Mouse (Mus musculus) embryonic facial prominence, embryonic 13.5 days (tissue): ENCODE measurements around the gene Rasgrp1. TPM values are rescaled to one million over a fixed set of nuclear protein-coding genes. Genes with fewer than 3 reads are reported as not detected.

ENCODE experiments used
- ATAC-seq: fragments of 200-750 bp; cut with Nextera tagmentation; 2 replicates; pipeline ENCODE4 v1.8.0; 2017; ENCODE audit warnings: low read depth; ENCODE audit not compliant: insufficient number of reproducible peaks, insufficient read depth, low FRiP score, low TSS enrichment
- H3K27ac ChIP-seq: fragments of 300-500 bp; sonication (generic); 2 replicates; pipeline ENCODE4 v1.5.1; 2015; ENCODE audit warnings: moderate library complexity, mild to moderate bottlenecking, inconsistent platforms
- H3K27me3 ChIP-seq: fragments of 300-500 bp; sonication (generic); 2 replicates; pipeline ENCODE4 v1.6.1; 2015; ENCODE audit warnings: mild to moderate bottlenecking, inconsistent platforms
- H3K36me3 ChIP-seq: fragments of 300-500 bp; sonication (generic); 2 replicates; pipeline ENCODE4 v1.6.1; 2015; ENCODE audit warnings: mild to moderate bottlenecking, inconsistent platforms
- H3K4me1 ChIP-seq: fragments of 300-500 bp; sonication (generic); 2 replicates; pipeline ENCODE4 v1.6.1; 2015; ENCODE audit warnings: inconsistent platforms
- H3K4me2 ChIP-seq: fragments of 300-500 bp; sonication (generic); 2 replicates; pipeline ENCODE4 v1.6.1; 2015; ENCODE audit warnings: moderate library complexity, mild to moderate bottlenecking, inconsistent platforms
- H3K4me3 ChIP-seq: fragments of 300-500 bp; sonication (generic); 2 replicates; pipeline ENCODE4 v1.5.1; 2015; ENCODE audit warnings: mild to moderate bottlenecking, inconsistent platforms
- H3K9ac ChIP-seq: fragments of 300-500 bp; sonication (generic); 2 replicates; pipeline ENCODE4 v1.6.1; 2015; ENCODE audit warnings: mild to moderate bottlenecking, inconsistent platforms
- H3K9me3 ChIP-seq: fragments of 300-500 bp; sonication (generic); 2 replicates; pipeline ENCODE4 v1.6.1; 2016; ENCODE audit warnings: inconsistent platforms
- WGBS: fragments of 180-500 bp; shearing (Covaris S2); methylation state at CpG from one replicate; pipeline ENCODE4 v1.1.7; 2015; ENCODE audit warnings: mixed read lengths; 5-methylcytosine and 5-hydroxymethylcytosine counted together
- polyA plus RNA-seq: library from polyadenylated mRNA; unstranded; fragments of >200 nt; fragmentation: Nextera tagmentation; extraction: Ambion mirVana; gene quantifications from 2 replicates; pipeline ENCODE4 v1.2.1, GENCODE M21; 2015

Rasgrp1 gene
- polyA plus RNA-seq, 1 experiment from 2014 or later, result 1.1 TPM

DNA sequence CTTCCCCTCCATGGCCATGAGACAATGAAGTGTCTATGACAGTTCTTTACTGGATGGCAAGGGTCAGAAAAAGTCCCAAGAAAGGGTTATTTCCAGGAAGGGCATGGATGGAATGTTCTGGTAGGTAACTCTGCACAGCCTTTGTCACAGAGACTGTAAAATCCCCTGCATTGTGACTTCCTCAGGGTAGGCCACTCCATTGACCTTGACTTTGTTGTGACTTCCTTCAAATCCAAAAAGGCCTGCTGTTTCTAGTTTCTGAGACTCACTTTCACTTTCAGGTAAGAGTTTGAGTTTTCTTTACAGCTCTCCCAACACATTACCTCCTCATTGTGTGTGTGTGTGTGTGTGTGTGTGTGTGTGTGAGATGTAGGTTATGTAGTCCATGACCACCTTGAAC is 15.1 kb upstream of the Rasgrp1 start:
- Histone ChIP-seq H3K4me3 (no peak overlapping the region), H3K27ac (no peak overlapping the region), H3K9me3 (no peaks in the 10 kb centered on the region), H3K27me3 (no peaks in the 10 kb centered on the region), H3K9ac (no peak overlapping the region), H3K4me1 (no peaks in the 10 kb centered on the region), H3K36me3 (no peaks in the 10 kb centered on the region), H3K4me2 (no peak overlapping the region)
- ATAC-seq, result no peak

DNA sequence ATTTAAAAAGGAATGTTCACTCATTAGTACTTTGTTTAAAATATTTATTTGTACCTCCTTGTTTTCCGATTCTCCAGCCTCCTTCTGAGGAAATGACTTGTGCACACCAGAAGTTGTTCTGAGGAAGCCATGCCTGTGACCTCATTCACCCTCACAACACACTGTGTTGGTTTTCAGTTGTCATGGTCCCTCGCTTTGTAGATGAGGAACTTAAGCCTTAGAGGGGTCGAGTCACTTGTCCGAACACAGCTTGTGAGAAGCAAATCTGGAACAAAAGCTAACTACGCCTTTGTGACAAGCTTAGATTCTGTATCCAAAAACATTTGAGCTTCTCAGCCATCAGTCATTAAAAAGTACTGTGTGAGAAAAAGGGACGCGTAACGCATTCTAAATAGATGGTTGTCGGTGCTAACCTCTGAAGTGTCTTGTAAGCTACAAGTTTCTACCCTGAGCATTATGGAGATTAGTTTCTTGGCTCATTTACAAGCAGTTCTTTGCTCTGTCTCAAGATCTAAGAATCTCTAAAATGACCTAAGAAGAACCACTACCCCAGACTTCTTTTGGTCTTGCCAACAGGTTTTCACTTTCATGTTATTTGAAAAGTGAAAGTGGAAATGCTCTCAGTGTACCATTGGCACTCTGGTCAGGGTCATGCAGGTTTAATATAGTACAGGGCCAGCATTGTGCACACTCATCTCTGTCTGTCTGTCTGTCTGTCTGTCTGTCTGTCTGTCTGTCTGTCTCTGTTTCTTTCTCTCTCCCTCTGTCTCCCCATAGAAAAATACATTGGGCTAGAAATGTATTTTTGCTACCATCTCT is 9.7 kb upstream of the Rasgrp1 start:
- Histone ChIP-seq H3K4me1 (no peaks in the 10 kb centered on the region), H3K9me3 (no peaks in the 10 kb centered on the region), H3K4me3 (no peak overlapping the region), H3K36me3 (no peaks in the 10 kb centered on the region), H3K27me3 (no peaks in the 10 kb centered on the region), H3K9ac (no peak overlapping the region), H3K4me2 (no peak overlapping the region), H3K27ac (no peak overlapping the region)
- 78% methylated on average over 9 of the region's 9 CpGs for whole genome bisulfite sequencing
- no peak for ATAC-seq

DNA sequence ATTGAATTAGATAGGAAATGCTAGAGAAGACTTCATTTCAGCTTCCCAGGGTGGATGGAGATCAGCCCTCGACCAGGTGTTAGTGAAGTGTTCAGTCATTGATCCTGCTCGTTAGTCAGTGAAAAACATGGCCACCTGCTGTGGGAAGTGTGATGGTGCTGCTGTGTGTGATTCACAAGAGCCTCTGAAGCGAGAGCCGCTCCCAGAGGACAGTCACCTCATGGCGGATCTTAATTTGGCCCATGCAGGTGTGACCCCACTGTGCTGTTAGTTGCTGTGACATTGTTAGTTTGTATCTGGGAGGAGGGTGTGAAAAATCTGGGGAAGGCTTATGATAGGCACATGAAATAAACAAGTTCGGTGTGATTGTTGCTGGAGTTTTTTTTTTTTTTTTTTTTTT is 7.3 kb upstream of the Rasgrp1 start:
- H3K36me3 ChIP-seq, result no peaks in the 10 kb centered on the region
- H3K4me3 ChIP-seq, result no peak overlapping the region
- no peak overlapping the region for H3K4me2 ChIP-seq
- H3K9ac ChIP-seq, result no peak overlapping the region
- H3K9me3 ChIP-seq, result no peaks in the 10 kb centered on the region
- no peaks in the 10 kb centered on the region for H3K4me1 ChIP-seq
- 64% methylated on average over 6 of the region's 6 CpGs for WGBS
- no peak for ATAC-seq
- H3K27me3 ChIP-seq, result no peaks in the 10 kb centered on the region
- no peak overlapping the region for H3K27ac ChIP-seq

DNA sequence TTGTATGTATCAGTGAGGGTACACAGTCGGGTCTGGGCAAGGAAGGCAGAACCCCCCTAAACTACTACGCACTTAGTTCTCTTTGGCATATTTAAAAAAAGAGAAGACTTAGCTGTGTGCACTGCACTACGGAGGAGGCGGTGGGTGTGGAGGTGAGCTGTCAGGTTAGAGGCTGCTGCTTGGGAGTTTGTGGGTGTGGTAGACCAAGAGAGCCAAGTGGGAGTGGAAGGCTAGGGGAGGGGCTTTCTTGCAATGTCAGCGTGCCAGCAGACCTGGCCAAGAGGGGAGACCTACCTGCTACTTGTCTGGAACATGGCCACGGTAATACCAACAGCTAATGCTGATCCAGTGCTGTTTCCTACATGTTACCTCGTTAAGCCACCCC is 431 bp upstream of the Rasgrp1 start:
- 0 out of 2 replicates have a peak, but pooled peaks have one; percentile 27 for ATAC-seq
- WGBS, result 35% methylated on average over 7 of the region's 7 CpGs
- peaks cover 17% of the 10 kb centered on the region for H3K4me1 ChIP-seq
- H3K27ac ChIP-seq, result no peak overlapping the region
- no peaks in the 10 kb centered on the region for H3K9me3 ChIP-seq
- H3K9ac ChIP-seq, result peak overlapping the region; percentile 71; the same call in 1 of the 2 replicates
- no peaks in the 10 kb centered on the region for H3K36me3 ChIP-seq
- peaks cover 47% of the 10 kb centered on the region for H3K27me3 ChIP-seq
- peak overlapping the region; percentile 60 for H3K4me3 ChIP-seq
- H3K4me2 ChIP-seq, result peak overlapping the region; percentile 97

DNA sequence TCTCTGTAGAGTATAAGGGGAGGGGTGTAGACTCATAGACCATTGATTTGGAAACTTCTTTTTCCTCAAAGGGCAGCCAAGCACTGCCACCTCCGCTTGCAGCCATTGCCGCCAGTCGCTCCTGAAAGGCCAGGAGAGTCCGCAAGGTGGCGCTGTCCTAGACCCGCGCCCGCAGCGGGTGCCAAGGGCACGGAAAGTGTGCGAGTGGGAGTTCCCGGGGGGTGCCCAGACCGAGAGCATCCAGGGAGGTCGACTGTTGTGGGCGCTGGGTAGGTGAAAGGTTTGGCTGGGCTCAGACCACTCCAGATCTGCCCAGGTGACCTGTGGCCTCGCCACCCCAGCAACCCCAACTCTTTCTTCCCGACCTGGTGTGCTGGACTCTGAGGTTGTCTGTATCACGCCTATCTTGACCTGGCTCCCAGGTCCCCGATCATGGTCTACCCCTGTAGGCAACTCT is 683 bp downstream of the Rasgrp1 start:
- H3K4me1 ChIP-seq, result peaks cover 17% of the 10 kb centered on the region
- H3K9ac ChIP-seq, result peak overlapping the region; percentile 71
- under 1% methylated on average over 19 of the region's 19 CpGs for WGBS
- peaks cover 47% of the 10 kb centered on the region for H3K27me3 ChIP-seq
- ATAC-seq, result peak; percentile 60; the same call in 1 of the 2 replicates
- H3K9me3 ChIP-seq, result no peaks in the 10 kb centered on the region
- peak overlapping the region; percentile 60 for H3K4me3 ChIP-seq
- H3K27ac ChIP-seq, result no peak overlapping the region
- no peaks in the 10 kb centered on the region for H3K36me3 ChIP-seq
- H3K4me2 ChIP-seq, result peak overlapping the region; percentile 97

DNA sequence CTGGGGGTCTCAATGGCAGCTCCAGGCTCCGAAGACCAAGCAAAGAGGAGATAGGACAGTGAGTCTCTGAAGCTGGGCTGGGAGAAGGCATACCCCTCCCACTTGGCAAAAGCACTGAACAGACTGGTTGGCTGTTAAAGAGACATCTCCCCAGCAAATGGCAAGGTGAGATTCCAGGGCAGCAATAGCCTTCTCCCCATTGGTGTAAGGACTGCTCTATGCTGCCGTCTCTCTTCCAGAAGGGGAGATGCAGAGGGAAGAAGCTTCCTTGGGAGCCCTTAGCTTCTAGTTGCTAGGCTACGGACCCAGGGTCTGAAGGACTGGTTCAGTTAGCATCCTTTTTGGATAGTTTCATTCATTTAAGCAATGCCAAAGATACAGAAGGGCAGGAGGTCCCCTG is 4.3 kb downstream of the Rasgrp1 start:
- Histone ChIP-seq H3K36me3 (no peaks in the 10 kb centered on the region), H3K9me3 (no peaks in the 10 kb centered on the region), H3K27me3 (peaks cover 33% of the 10 kb centered on the region), H3K4me1 (peaks cover 17% of the 10 kb centered on the region), H3K9ac (no peak overlapping the region), H3K27ac (no peak overlapping the region), H3K4me2 (no peak overlapping the region), H3K4me3 (no peak overlapping the region)
- WGBS, result 66% methylated on average over 3 of the region's 3 CpGs
- no peak for ATAC-seq

DNA sequence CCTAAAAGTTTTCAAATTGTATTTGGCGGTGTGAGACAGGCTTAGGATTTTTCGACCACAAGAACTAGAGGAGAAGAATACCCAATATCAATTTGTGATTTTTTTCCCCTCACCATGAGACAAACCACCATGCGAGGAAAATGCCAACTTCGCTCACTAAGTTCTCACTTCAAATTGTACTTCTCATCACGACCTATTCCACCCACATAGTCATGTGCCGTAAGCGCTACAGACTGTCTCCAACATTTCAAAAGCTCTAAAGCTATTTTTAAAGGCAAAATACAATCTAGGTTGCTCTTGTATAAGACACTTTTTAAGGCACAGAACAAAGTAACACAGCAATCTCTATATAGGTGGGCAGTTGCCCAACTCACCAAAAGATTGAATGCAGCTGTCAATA is 4.9 kb downstream of the Rasgrp1 start:
- no peak for ATAC-seq
- 94% methylated on average over 7 of the region's 7 CpGs for WGBS
- H3K9ac ChIP-seq, result no peak overlapping the region
- H3K4me3 ChIP-seq, result no peak overlapping the region
- peaks cover 14% of the 10 kb centered on the region for H3K4me1 ChIP-seq
- no peaks in the 10 kb centered on the region for H3K9me3 ChIP-seq
- peaks cover 27% of the 10 kb centered on the region for H3K27me3 ChIP-seq
- no peak overlapping the region for H3K4me2 ChIP-seq
- no peaks in the 10 kb centered on the region for H3K36me3 ChIP-seq
- no peak overlapping the region for H3K27ac ChIP-seq

DNA sequence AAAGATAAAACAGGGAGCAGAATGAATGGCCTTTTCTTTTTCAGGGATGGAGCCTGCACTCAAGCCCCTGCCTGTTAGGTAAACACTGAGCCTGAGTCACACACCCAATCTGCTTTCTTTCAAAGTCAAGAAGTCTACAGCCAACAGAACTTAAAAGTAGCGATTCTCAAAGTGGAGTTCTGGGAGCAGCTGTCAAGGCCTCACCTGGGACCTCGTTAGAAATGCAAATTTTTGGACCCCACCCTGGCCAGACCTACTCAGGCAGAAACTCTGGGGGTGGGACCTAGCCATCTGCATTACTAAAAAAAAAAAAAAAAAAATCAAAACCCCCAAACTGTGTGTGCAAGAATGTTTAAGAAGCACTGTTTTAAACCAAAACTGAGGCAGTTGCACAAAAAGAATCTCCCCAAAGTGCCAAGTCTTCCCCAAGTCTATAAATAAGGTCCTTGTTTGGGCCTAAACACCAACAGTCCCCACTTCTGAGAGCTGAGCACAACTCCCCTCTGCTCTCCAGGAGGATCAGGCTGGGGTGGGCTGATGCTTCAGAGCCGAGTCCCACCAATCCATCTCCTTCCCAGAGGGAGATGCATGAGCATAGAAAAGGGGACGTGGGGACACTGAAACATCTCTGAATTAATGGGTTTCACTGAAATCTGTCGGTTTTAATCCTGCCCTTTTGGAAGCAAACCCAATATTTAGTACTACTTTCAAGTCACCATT is 5.7 kb downstream of the Rasgrp1 start:
- Histone ChIP-seq H3K4me2 (no peak overlapping the region), H3K4me1 (peaks cover 6% of the 10 kb centered on the region), H3K27me3 (peaks cover 19% of the 10 kb centered on the region), H3K9ac (no peak overlapping the region), H3K27ac (no peak overlapping the region), H3K4me3 (no peak overlapping the region), H3K9me3 (no peaks in the 10 kb centered on the region), H3K36me3 (no peaks in the 10 kb centered on the region)
- ATAC-seq, result no peak
- WGBS, result 44% methylated on average over 5 of the region's 5 CpGs

DNA sequence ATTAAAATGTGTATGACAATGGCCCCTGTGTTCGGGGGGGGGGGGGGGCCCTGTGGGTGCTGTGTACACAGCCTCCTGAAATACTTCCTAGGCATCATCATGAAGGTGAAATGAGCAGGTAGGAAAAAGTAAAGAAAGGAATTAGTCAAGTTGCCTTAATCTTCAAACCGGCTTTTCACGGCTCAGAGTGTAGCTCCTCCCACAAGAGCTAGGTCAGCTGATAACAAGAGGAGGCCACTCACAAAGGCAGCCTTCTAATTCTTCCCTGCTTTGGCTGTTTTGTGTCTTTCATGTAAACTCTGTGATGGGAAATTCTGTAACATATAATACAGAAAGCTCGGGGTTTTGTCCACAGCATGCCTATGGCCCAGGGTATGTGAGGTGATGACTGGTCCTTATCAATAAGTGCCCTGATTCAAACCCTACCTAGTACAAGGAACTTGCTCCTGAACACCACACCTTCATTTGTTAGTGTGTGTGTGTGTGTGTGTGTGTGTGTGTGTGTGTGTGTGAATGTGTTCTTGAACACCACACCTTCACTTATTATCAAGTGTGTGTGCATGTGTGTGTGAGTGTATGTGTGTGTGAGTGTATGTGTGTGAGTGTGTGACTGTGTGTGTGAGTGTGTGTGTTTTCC is 7.1 kb downstream of the Rasgrp1 start:
- H3K4me1 ChIP-seq, result no peaks in the 10 kb centered on the region; the same call in 1 of the 2 replicates
- no peak overlapping the region for H3K4me2 ChIP-seq
- ATAC-seq, result no peak
- no peaks in the 10 kb centered on the region for H3K36me3 ChIP-seq
- H3K4me3 ChIP-seq, result no peak overlapping the region
- H3K9me3 ChIP-seq, result no peaks in the 10 kb centered on the region
- no peak overlapping the region for H3K27ac ChIP-seq
- no peak overlapping the region for H3K9ac ChIP-seq
- peaks cover 6% of the 10 kb centered on the region; the same call in 1 of the 2 replicates for H3K27me3 ChIP-seq
- 38% methylated on average over 4 of the region's 4 CpGs for WGBS

DNA sequence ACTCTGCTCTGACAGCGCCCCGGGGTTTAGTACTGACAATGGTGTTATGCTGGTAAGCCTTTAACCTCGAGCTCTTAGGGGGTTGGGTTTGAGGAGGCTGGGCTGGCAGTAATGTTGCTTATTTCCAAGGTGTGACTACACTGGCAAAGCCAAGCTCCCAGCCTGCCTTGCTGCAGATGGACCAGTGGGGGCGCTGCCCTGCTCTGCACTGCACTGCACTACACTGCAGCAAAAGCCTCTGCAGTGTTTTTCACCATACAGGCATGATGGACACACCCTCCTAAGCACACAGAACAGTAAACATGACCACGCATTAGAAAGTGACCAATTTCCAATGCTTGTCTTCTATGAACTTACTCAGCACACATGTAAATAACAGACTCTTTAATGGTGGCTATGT is 11.2 kb downstream of the Rasgrp1 start:
- 45% methylated on average over 5 of the region's 5 CpGs for WGBS
- no peaks in the 10 kb centered on the region for H3K27me3 ChIP-seq
- H3K4me2 ChIP-seq, result no peak overlapping the region
- H3K27ac ChIP-seq, result no peak overlapping the region
- no peak overlapping the region for H3K9ac ChIP-seq
- H3K4me1 ChIP-seq, result no peaks in the 10 kb centered on the region; the same call in 1 of the 2 replicates
- no peak overlapping the region for H3K4me3 ChIP-seq
- no peak for ATAC-seq
- no peaks in the 10 kb centered on the region for H3K36me3 ChIP-seq
- no peaks in the 10 kb centered on the region for H3K9me3 ChIP-seq

DNA sequence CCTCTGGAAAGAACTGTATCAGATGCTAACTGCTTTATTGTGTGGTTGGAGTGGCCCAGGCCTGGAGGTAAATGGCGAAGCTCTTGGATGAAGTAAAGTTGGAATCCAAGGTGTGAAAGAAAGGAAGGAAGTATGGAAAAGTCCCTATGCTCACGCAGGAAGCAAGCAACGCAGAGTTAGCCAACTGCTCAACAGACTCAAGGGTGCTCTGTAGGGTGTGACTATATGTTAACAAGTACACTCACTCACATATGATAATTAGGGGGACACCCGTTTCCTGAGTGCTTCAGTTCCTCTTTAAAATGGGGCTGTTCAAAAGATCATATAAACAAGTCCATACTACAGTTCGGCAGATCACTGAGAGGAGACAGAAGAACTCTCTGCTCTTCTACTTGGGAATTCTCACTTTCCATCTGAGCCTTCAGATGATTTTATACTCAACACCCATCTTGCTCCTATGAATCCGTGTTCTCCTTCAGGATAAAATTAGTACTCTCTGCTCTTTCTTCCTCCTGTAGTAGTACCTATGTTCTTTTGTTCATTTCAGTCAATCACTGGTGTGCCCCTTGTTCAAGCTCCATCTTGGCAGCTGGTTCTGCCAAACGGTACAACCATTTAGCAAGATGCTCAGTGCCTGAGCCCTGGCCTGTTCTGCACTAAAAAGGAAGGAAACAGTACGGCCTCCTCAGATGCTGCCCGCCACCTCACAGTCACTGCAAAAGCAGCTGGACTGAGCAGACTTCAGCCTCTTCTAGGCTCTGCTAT is 14.1 kb downstream of the Rasgrp1 start:
- 78% methylated on average over 9 of the region's 9 CpGs for WGBS
- H3K27me3 ChIP-seq, result no peaks in the 10 kb centered on the region
- H3K4me1 ChIP-seq, result no peaks in the 10 kb centered on the region
- H3K4me2 ChIP-seq, result no peak overlapping the region
- no peaks in the 10 kb centered on the region for H3K9me3 ChIP-seq
- ATAC-seq, result no peak
- no peak overlapping the region for H3K4me3 ChIP-seq
- no peak overlapping the region for H3K27ac ChIP-seq
- no peak overlapping the region for H3K9ac ChIP-seq
- no peaks in the 10 kb centered on the region for H3K36me3 ChIP-seq
